Mouse (Mus musculus): Measurements from ENCODE around the gene Becn1.

Gene Becn1

GRCm38 (mm10) chr11:101269577-101270116 is 32.4 kb downstream of the Becn1 start:
- peak; percentile 64 for DNase-seq (ENCODE audit: extremely low spot score)

GRCm38 (mm10) chr11:101265906-101266305 is 36.2 kb downstream of the Becn1 start:
- no peak for DNase-seq (ENCODE audit: extremely low spot score)

DNA sequence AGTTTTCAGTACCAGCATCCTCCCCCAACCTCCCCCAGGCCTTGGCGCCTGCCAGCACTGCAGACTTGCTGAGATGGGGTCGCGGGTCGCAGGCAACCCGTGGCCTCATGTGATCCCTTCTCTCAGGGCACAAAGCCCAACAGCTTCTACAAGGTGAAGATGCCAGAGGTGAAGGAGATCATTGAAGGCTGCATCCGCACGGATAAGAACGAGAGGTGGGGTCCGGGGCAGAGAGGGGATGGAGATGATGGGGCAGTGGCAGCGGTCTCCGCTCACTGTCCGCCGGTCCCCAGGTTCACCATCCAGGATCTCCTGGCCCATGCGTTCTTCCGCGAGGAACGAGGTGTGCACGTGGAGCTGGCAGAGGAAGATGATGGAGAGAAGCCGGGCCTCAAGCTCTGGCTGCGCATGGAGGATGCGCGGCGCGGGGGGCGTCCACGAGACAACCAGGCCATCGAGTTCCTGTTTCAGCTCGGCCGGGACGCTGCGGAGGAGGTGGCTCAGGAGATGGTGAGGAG is 37.1 kb downstream of the Becn1 start:
- peak; percentile 46 for DNase-seq (ENCODE audit: extremely low spot score)

DNA sequence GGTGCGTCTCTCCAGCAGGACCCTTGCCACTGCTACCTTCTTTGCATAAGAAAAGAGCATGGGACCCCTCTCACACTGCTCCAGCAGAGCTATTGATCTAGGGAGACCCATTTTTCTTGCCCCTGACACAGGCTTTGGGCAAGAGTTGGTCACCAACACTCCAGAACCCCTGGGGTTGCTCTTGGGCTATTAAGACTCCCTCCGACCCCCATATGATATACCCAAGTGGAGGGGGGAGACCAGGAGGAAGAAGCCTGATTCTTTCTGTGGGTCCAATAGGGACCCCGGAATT is 38.2 kb downstream of the Becn1 start:
- no peak for DNase-seq (ENCODE audit: extremely low spot score)

DNA sequence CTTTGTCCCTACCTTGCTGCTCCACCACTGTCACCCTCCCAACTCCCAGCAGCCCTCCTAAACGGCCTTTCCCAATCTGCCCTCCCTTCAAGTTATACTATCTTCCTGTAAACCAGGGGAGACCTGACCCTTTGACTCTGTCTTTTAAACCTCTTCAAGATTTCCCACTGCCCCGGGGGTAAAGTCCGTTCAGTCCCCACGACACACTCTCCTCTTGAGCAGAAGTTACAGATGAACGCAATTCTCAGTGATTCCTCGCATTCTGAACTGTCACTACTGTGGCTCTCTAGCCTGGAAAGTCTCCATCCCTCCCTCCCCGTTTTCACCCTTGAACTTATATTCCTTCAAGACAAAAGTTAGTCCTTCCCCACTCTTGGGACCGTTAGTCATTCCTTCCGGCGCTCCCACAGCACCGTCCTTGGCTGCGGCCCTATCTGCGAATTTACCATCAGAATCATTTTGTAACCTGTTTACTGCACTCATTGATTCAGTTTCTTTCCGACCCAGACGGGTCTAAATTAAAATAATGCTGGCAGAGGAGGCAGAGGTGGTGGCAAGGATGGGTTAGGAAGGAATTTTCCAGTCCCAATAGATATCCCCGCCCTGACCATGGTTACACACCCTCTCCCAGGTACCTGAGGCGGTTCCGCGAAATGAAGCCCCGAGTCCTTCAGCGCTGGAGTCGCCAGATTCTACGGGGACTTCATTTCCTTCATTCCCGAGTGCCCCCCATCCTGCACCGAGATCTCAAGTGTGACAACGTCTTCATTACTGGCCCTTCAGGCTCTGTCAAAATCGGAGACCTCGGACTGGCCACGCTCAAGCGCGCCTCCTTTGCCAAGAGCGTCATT is 38.7 kb downstream of the Becn1 start:
- no peak for DNase-seq (ENCODE audit: extremely low spot score)

DNA sequence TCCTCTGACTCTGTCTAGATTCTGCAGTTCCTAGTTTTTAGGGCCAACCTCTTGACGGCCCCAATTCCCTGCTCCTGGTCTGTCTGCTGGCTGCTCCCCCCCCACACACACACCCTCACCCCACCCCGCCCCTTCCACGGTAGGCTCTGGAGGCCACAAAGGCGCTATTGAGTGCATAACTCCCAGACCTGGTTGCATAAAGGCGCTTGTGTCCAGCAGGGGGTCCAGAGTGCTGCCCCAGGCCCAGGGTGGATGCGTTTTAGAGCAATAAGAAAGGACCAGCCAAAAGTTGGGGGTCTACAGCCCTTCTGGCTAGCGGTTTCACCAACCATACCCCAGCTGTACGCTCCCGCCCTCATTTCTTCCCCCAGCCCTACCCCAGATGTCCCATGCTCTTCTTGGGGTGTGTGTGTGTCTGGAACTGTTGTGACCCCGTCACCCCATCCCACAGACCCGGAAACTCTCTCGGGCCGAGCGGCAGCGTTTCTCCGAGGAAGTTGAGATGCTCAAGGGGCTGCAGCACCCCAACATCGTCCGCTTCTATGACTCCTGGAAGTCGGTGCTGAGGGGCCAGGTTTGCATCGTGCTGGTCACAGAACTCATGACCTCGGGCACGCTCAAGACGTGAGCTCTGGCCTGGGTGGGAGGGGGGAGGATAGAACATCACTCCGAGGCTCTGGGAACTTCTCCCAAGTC is 39.7 kb downstream of the Becn1 start:
- peak; percentile 48 for DNase-seq (ENCODE audit: extremely low spot score)

DNA sequence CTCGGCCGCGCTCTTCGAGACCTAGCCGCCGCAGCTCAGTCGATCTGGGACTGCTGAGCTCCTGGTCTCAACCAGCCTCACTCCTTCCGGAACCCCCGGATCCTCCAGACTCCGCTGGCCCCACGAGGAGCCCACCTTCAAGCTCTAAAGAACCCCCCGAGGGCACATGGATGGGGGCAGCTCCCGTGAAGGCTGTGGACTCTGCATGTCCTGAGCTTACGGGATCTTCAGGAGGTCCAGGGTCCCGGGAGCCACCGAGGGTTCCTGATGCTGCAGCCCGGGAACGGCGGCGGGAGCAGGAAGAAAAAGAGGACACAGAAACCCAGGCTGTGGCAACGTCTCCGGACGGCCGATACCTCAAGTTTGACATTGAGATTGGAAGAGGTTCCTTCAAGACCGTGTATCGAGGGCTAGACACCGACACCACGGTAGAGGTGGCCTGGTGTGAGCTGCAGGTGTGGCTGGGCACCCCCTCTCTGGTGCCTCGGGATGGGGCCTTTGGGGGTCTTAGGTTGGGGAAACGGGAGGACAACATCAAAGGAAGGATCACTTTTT is 41.2 kb downstream of the Becn1 start:
- DNase-seq (ENCODE audit: extremely low spot score) = no peak

- DNase-seq (ENCODE audit: extremely low spot score) = peak; percentile 83
Observed at GRCm38 (mm10) chr11:101259948-101260825, 41.9 kb downstream of the Becn1 start, which contains the start of gene Wnk4. Gene Wnk4 (plus strand): TSS chr11:101260567.

DNA sequence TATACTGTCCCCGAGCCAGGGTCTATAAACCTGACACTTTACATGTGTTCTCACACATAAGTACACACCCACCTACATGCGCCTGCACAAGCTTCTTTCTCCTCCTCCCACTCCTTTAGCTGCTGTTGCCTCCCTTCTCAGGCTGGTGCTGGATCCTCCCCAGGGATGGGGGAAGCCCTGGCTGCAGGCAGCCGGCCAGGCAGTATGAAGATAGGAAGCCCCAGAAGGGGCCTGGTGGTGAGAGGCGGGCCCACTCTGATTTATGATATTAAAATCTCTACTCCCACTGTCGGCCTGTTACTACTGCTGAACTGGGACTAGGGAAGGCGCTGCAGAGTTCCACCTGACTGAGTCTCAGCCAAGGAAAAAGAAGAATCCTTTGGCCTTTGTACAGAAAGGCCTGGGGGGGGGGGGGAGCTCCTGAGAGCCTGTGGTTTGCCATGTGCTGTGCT is 42.8 kb downstream of the Becn1 start:
- no peak for DNase-seq (ENCODE audit: extremely low spot score)

- DNase-seq (ENCODE audit: extremely low spot score) = no peak
Observed at GRCm38 (mm10) chr11:101255826-101256775, 46.0 kb downstream of the Becn1 start.

DNA sequence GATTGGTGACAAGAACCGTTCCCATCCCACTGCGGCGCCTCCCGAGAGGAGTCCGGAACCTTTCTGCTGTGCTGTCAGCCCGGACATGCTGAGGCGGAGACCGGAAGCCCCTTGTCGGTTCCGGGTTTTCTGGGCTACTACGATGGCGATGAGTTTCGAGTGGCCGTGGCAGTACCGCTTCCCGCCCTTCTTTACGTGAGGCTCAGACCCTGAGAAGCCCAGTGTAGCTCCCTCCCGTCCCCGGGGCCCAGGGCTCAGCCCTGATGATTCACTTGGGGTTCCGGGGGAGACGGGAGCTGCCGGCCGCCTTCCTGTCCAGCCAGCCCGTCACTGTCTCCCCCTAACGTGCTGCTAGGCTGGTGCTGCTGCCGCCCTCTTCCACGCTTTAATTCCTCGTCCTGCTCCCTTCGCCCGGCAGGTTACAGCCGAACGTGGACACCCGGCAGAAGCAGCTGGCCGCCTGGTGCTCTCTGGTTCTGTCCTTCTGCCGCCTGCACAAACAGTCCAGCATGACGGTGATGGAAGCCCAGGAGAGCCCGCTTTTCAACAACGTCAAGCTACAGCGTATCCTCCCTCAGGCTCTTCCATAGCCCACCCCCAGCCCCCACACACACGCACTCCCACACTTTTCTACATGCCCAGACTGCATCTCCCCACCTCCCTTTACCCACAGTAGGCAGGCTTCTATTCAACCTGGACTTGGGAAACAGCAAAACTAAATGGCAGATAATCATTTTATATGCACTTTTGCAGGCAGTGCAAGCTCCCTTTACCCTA is 48.3 kb downstream of the Becn1 start, which contains the start of gene Vps25:
Gene Vps25 (plus strand): TSS at position 95 of the 777 bp plus-strand sequence.
- peak; percentile 88 for DNase-seq (ENCODE audit: extremely low spot score)

DNA sequence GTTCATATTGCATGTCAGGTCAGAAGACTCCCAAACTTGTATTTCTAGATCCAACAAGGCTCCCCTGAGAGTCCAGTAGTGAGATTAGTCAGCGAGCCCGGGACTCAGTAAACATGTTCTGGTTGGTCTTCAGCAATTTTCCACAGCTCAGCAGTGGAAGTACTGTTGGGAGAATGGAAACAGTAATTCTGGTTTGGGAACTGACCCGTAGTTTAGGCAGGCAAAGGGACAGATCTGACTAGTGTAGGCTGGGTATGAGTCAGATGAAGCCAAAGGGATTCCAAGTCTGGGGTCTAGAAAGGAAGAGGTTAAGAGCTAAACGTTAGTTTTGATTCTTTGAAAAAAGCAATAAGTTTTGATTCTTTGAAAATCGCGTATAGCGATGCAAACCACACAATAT is 49.1 kb downstream of the Becn1 start:
- no peak for DNase-seq (ENCODE audit: extremely low spot score)

DNA sequence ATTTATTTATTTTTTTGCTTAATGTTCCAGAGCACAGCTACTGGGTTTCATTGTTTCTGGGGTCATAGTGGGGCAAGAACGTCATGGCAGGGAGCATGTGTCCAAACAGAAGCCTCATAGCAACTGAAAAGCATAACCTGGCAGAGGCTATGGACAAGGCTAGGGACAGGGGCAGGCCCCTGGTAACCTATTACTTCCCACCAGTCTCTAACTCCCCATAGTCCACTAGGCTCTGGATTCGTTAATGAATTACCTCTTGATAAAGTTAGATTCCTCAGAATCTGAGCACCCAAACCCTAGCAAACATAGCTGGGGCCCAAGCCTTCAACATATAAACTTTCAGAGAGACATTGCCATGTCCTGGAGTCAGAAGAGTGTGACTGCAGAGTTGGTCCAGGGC is 51.1 kb downstream of the Becn1 start:
- DNase-seq (ENCODE audit: extremely low spot score) = no peak

DNA sequence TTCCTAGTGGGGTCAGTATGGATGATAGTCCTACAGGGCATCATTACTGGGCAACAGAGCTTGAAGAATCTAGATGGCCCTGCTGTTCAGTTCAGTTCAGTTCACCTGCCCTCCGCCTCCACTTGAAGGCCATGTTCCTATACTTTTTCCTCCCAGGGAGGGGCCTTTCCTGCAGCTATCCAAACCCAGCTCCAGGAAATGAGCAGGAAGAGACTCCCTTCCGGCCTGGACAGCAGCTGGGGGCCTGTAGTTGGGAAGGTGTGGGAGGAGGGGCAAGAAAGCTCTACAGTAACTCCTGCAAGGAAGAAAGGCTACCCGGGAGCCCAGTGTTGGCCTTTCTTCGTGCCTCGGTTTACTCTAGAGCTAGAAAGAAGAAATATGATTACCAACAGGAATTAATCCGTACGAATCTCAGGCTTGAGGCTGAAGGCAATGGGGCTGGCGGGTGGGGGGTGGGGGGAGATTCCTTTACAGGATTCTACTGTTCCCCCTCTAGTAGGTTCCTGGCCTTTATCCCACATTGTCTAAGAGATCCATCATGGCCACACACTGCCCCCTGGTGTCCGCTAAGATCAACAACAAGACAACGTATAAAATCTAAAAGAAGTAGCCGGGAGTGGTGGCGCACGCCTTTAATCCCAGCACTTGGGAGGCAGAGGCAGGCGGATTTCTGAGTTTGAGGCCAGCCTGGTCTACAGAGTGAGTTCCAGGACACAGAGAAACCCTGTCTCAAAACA is 53.7 kb downstream of the Becn1 start:
- DNase-seq (ENCODE audit: extremely low spot score) = peak; percentile 62

GRCm38 (mm10) chr11:101247521-101248030 is 54.5 kb downstream of the Becn1 start:
- DNase-seq (ENCODE audit: extremely low spot score) = no peak

GRCm38 (mm10) chr11:101246702-101247012 is 55.4 kb downstream of the Becn1 start:
- no peak for DNase-seq (ENCODE audit: extremely low spot score)

- peak; percentile 65 for DNase-seq (ENCODE audit: extremely low spot score)
Observed at GRCm38 (mm10) chr11:101245855-101246701, 56.0 kb downstream of the Becn1 start, which contains the start of gene Ramp2. Gene Ramp2 (plus strand): TSS chr11:101246028.
